Mouse (Mus musculus): Measurements from ENCODE around the gene Ushbp1. TPM values are rescaled to one million over a fixed set of nuclear protein-coding genes. Genes with fewer than 3 reads are reported as not detected.
A peak's percentile ranks its signal among the peaks of the same experiment; 100 is the strongest.

Gene Ushbp1
- total and polyA plus RNA-seq, 3 experiments = not detected

GRCm38 (mm10) chr8:71400826-71401225, 5.2 kb upstream of the Ushbp1 start:
- no peak overlapping the region for H3K9ac ChIP-seq (ENCODE audit: insufficient read depth, low read depth)
- H3K4me1 ChIP-seq (ENCODE audit: control insufficient read depth in 1 of 2, insufficient read depth in 2 of 2) = peaks cover 12 to 36% of the 10 kb centered on the region in 2 experiments
- H3K4me2 ChIP-seq (ENCODE audit: insufficient read depth, low read depth, poor library complexity, severe bottlenecking) = no peak overlapping the region
- peaks cover 9% of the 10 kb centered on the region; the same call in 1 of the 2 replicates for H3K79me2 ChIP-seq (replicated peaks; ENCODE audit: control insufficient read depth, extremely low read depth, insufficient read depth, poor library complexity, severe bottlenecking)
- no peaks in the 10 kb centered on the region for H3K27me3 ChIP-seq (replicated peaks)
- TF ChIP-seq UBTF (IDR thresholded peaks at IDR 0.05; ENCODE audit: low read depth, low read length) (no peak), CHD1 (IDR thresholded peaks at IDR 0.05; ENCODE audit: low read depth, low read length) (no peak), RCOR1 (conservative IDR thresholded peaks at IDR 0.05; ENCODE audit: low read depth, low read length) (no peak), ZC3H11A (IDR thresholded peaks at IDR 0.05; ENCODE audit: low read depth, low read length) (no peak), USF1 (IDR thresholded peaks at IDR 0.05; ENCODE audit: low read depth, low read length) (no peak), USF2 (conservative IDR thresholded peaks at IDR 0.05; ENCODE audit: low read depth, low read length) (no peak), IRF4 (IDR thresholded peaks at IDR 0.05; ENCODE audit: low read depth, low read length) (no peak)
- H3K9me3 ChIP-seq (replicated peaks; ENCODE audit: low read length) = no peaks in the 10 kb centered on the region
- peaks cover 31 to 57% of the 10 kb centered on the region in 2 experiments for H3K36me3 ChIP-seq (replicated peaks in 1 of 2; ENCODE audit: control insufficient read depth in 1 of 2, insufficient read depth in 1 of 2, low read length in 1 of 2)
- dilution Hi-C loops (cut with MboI; ENCODE audit: extremely low pct_ligation_motif_present, extremely low pct_unique_long_range_greater_than_20kb, low sequenced_read_pairs) = no loop called here
- in situ Hi-C loops (cut with MboI; ENCODE audit: low pct_ligation_motif_present, low pct_unique_long_range_greater_than_20kb, low sequenced_read_pairs) = no loop called here
- H3K4me3 ChIP-seq (replicated peaks in 1 of 3; ENCODE audit: low read depth in 2 of 3, low read length in 2 of 3, poor library complexity in 1 of 3) = no peak overlapping the region
- no peak overlapping the region for H3K27ac ChIP-seq (ENCODE audit: insufficient read depth, low read depth)
- DNase-seq (ENCODE audit: extremely low read depth) = no peak

GRCm38 (mm10) chr8:71397701-71398100, 2.1 kb upstream of the Ushbp1 start:
- dilution Hi-C loops (cut with MboI; ENCODE audit: extremely low pct_ligation_motif_present, extremely low pct_unique_long_range_greater_than_20kb, low sequenced_read_pairs) = no loop called here
- in situ Hi-C loops (cut with MboI; ENCODE audit: low pct_ligation_motif_present, low pct_unique_long_range_greater_than_20kb, low sequenced_read_pairs) = no loop called here
- Histone ChIP-seq H3K4me1 (ENCODE audit: control insufficient read depth in 1 of 2, insufficient read depth in 2 of 2) (peaks cover 5 to 30% of the 10 kb centered on the region in 2 experiments; a peak in 3 of 4 replicates), H3K36me3 (replicated peaks in 1 of 2; ENCODE audit: control insufficient read depth in 1 of 2, insufficient read depth in 1 of 2, low read length in 1 of 2) (peaks cover 22 to 37% of the 10 kb centered on the region in 2 experiments), H3K27me3 (replicated peaks) (no peaks in the 10 kb centered on the region), H3K4me2 (ENCODE audit: insufficient read depth, low read depth, poor library complexity, severe bottlenecking) (peak overlapping the region; percentile 78), H3K27ac (ENCODE audit: insufficient read depth, low read depth) (no peak overlapping the region), H3K4me3 (replicated peaks in 1 of 3; ENCODE audit: low read depth in 2 of 3, low read length in 2 of 3, poor library complexity in 1 of 3) (peak overlapping the region; percentile 74 to 97 (median 89)), H3K79me2 (replicated peaks; ENCODE audit: control insufficient read depth, extremely low read depth, insufficient read depth, poor library complexity, severe bottlenecking) (peaks cover 6% of the 10 kb centered on the region; the same call in 1 of the 2 replicates), H3K9me3 (replicated peaks; ENCODE audit: low read length) (no peaks in the 10 kb centered on the region), H3K9ac (ENCODE audit: insufficient read depth, low read depth) (peak overlapping the region; percentile 87; the same call in 1 of the 2 replicates)
- TF ChIP-seq TBP (conservative IDR thresholded peaks at IDR 0.05; ENCODE audit: low read depth, low read length) = no peak
- TF ChIP-seq MEF2A (IDR thresholded peaks at IDR 0.05; ENCODE audit: borderline replicate concordance, low read depth, low read length) = no peak
- TF ChIP-seq BHLHE40 (IDR thresholded peaks at IDR 0.05; ENCODE audit: low read depth, low read length) = no peak
- no peak for TF ChIP-seq POLR2A (IDR thresholded peaks at IDR 0.05; ENCODE audit: low read depth, low read length)
- no peak for TF ChIP-seq SIN3A (IDR thresholded peaks at IDR 0.05; ENCODE audit: low read length)
- no peak for TF ChIP-seq IRF4 (IDR thresholded peaks at IDR 0.05; ENCODE audit: low read depth, low read length)
- TF ChIP-seq JUN (IDR thresholded peaks at IDR 0.05; ENCODE audit: insufficient read depth, low read depth, low read length) = no peak
- TF ChIP-seq MAFK (IDR thresholded peaks at IDR 0.05; ENCODE audit: insufficient replicate concordance, low read length) = no peak
- no peak for TF ChIP-seq USF2 (conservative IDR thresholded peaks at IDR 0.05; ENCODE audit: low read depth, low read length)
- TF ChIP-seq GABPA (IDR thresholded peaks at IDR 0.05; ENCODE audit: insufficient replicate concordance, low read depth, low read length) = no peak
- TF ChIP-seq UBTF (IDR thresholded peaks at IDR 0.05; ENCODE audit: low read depth, low read length) = no peak
- no peak for TF ChIP-seq KAT2A (IDR thresholded peaks at IDR 0.05; ENCODE audit: insufficient replicate concordance, low read length)
- TF ChIP-seq ZC3H11A (IDR thresholded peaks at IDR 0.05; ENCODE audit: low read depth, low read length) = no peak
- TF ChIP-seq CHD2 (IDR thresholded peaks at IDR 0.05; ENCODE audit: low read length) = no peak
- TF ChIP-seq USF1 (IDR thresholded peaks at IDR 0.05; ENCODE audit: low read depth, low read length) = no peak
- TF ChIP-seq SMC3 (IDR thresholded peaks at IDR 0.05; ENCODE audit: low read depth, low read length) = no peak
- DNase-seq (ENCODE audit: extremely low read depth) = no peak

Measured in CH12.LX (cell line).